Mouse (Mus musculus) MEL (cell line): ENCODE measurements around the gene Mta1.

Experiments used
- CTCF ChIP-seq, 3 experiments: IDR thresholded peaks in 2 of 3; conservative IDR thresholded peaks in 1 of 3; 2 replicates each; pipeline ENCODE4 v1.5.1; 2011 to 2012; ENCODE audit warnings: low read length in 3 of 3, low read depth in 2 of 3, mild to moderate bottlenecking in 2 of 3, improper control_type of control experiment in 1 of 3, inconsistent platforms in 1 of 3, mixed read lengths in 1 of 3, moderate library complexity in 1 of 3; ENCODE audit not compliant: control insufficient read depth in 1 of 3, insufficient read depth in 1 of 3, poor library complexity in 1 of 3, severe bottlenecking in 1 of 3
- EP300 ChIP-seq, 2 experiments: IDR thresholded peaks; 2 replicates each; pipeline ENCODE4 v1.6.1; 2011; ENCODE audit warnings: improper control_type of control experiment in 2 of 2, low read length in 2 of 2, low read depth in 1 of 2, mild to moderate bottlenecking in 1 of 2
- ETS1 ChIP-seq: IDR thresholded peaks from 2 replicates; pipeline ENCODE4 v1.6.1; 2012; ENCODE audit warnings: low read depth, mild to moderate bottlenecking, inconsistent platforms, low read length, improper control_type of control experiment, moderate library complexity
- GATA1 ChIP-seq: IDR thresholded peaks from 2 replicates; pipeline ENCODE4 v1.6.1; 2011; ENCODE audit warnings: low read depth, low read length, improper control_type of control experiment
- HCFC1 ChIP-seq: IDR thresholded peaks from 2 replicates; pipeline ENCODE4 v1.6.1; 2012; ENCODE audit warnings: low read depth, mild to moderate bottlenecking, inconsistent platforms, low read length, improper control_type of control experiment, moderate library complexity
- JUND ChIP-seq: IDR thresholded peaks from 2 replicates; pipeline ENCODE4 v1.6.1; 2011; ENCODE audit warnings: low read depth, mild to moderate bottlenecking, improper control_type of control experiment, low read length
- MAZ ChIP-seq: IDR thresholded peaks from 2 replicates; pipeline ENCODE4 v1.6.1; 2012; ENCODE audit warnings: low read depth, mild to moderate bottlenecking, inconsistent platforms, low read length, improper control_type of control experiment
- MEF2A ChIP-seq: IDR thresholded peaks from 2 replicates; pipeline ENCODE4 v1.6.1; 2014; ENCODE audit warnings: low read depth, mild to moderate bottlenecking, inconsistent platforms, low read length, improper control_type of control experiment; ENCODE audit not compliant: poor library complexity, insufficient replicate concordance, severe bottlenecking; ENCODE audit errors: extremely low read depth
- MYC ChIP-seq: IDR thresholded peaks from 2 replicates; pipeline ENCODE4 v1.6.1; 2011; ENCODE audit warnings: low read depth, mild to moderate bottlenecking, low read length, improper control_type of control experiment, moderate library complexity
- NRF1 ChIP-seq: IDR thresholded peaks from 2 replicates; pipeline ENCODE4 v1.6.1; 2014; ENCODE audit warnings: low read depth, mild to moderate bottlenecking, inconsistent platforms, low read length, improper control_type of control experiment, moderate library complexity; ENCODE audit not compliant: poor library complexity, insufficient read depth, severe bottlenecking
- POLR2A ChIP-seq, 2 experiments: IDR thresholded peaks; 2 replicates each; pipeline ENCODE4 v1.6.1; 2011 to 2012; ENCODE audit warnings: low read length in 2 of 2, mild to moderate bottlenecking in 2 of 2, control low read depth in 1 of 2, improper control_type of control experiment in 1 of 2, low read depth in 1 of 2, moderate library complexity in 1 of 2; ENCODE audit not compliant: control insufficient read depth in 1 of 2, insufficient read depth in 1 of 2, poor library complexity in 1 of 2
- TAL1 ChIP-seq: IDR thresholded peaks from 2 replicates; pipeline ENCODE4 v1.6.1; 2012; ENCODE audit warnings: mild to moderate bottlenecking, inconsistent platforms, low read length, moderate library complexity, mixed read lengths
- TCF12 ChIP-seq: IDR thresholded peaks from 2 replicates; pipeline ENCODE4 v1.6.1; 2014; ENCODE audit warnings: low read depth, mild to moderate bottlenecking, inconsistent platforms, low read length, improper control_type of control experiment, moderate library complexity
- ZC3H11A ChIP-seq: IDR thresholded peaks from 2 replicates; pipeline ENCODE4 v1.6.1; 2012; ENCODE audit warnings: low read depth, mild to moderate bottlenecking, inconsistent platforms, low read length, improper control_type of control experiment

DNA sequence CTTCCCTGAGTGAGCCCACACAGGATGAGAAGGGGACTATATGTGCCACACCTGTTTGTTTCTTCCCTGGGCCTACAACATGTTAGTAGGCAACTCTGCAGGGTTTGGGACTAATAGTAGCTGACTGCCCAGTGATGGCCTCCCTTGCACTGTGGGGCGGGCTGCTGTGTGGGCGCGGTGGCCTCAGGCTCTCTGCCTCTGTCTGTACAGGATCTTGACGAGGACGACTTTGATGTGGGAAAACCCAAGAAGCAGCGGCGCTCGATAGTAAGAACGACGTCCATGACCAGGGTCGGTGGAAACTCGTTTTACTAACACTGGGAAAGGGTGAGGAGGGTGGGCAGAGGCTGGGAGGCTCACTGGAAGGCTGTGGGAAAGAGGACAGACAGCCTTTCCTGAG is 47.4 kb upstream of the Mta1 start:
- TF ChIP-seq MAZ = no peak
- no peak for TF ChIP-seq CTCF (IDR thresholded peaks at IDR 0.05 in 2 of 3, conservative IDR thresholded peaks at IDR 0.05 in 1 of 3; ENCODE audit: control insufficient read depth in 1 of 3, insufficient read depth in 1 of 3, low read depth in 2 of 3, low read length in 3 of 3, poor library complexity in 1 of 3, severe bottlenecking in 1 of 3)
- no peak for TF ChIP-seq MEF2A
- no peak for TF ChIP-seq MYC
- no peak for TF ChIP-seq ZC3H11A
- no peak for TF ChIP-seq POLR2A (IDR thresholded peaks at IDR 0.05; ENCODE audit: control insufficient read depth in 1 of 2, insufficient read depth in 1 of 2, low read depth in 1 of 2, low read length in 2 of 2, poor library complexity in 1 of 2)
- no peak for TF ChIP-seq GATA1
- no peak for TF ChIP-seq EP300 (IDR thresholded peaks at IDR 0.05; ENCODE audit: low read depth in 1 of 2, low read length in 2 of 2)
- no peak for TF ChIP-seq HCFC1
- TF ChIP-seq NRF1 = no peak
- TF ChIP-seq TAL1 = no peak
- no peak for TF ChIP-seq ETS1
- TF ChIP-seq TCF12 = no peak
- TF ChIP-seq JUND = no peak
